Mouse (Mus musculus): ENCODE results near the gene Rtp2.
"Not testable (repeated sequence)": the region's sequence is repeated elsewhere in the genome, so short reads cannot be mapped to it uniquely, and the experiment has no call there.

The Rtp2 gene

GRCm38 (mm10) chr16:23952101-23952727 lies 20.0 kb upstream of the Rtp2 start:
- DNase-seq (ENCODE audit: low spot score in 2 of 2): peak in 1 of 2 experiments; percentile 1

- peak in 1 of 2 experiments; percentile 23 for DNase-seq (ENCODE audit: low spot score in 2 of 2)
Measured at GRCm38 (mm10) chr16:23947654-23948053, 15.5 kb upstream of the Rtp2 start.

DNA sequence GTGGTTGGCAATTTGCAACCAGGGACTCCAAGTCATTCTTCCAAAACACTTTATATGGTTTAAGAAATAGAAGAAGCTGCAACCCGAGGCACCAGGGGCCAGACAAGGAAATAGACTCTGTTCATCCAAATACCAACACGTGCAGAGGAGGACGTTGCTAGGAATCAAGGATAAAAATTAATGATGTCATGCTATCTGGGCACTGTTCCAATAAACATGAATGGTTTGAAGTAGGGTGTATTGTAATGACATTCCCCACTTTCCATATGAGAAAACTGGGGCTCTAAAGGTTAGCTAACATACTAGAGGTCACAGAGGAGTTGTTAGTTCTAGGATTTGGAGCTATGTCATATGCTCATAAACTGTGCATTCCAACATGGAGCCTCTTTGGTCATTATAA lies 12.6 kb upstream of the Rtp2 start:
- DNase-seq (ENCODE audit: low spot score in 2 of 2): no peak

- DNase-seq (ENCODE audit: low spot score in 2 of 2): no peak
Measured at GRCm38 (mm10) chr16:23934397-23934796, 2.2 kb upstream of the Rtp2 start.

DNA sequence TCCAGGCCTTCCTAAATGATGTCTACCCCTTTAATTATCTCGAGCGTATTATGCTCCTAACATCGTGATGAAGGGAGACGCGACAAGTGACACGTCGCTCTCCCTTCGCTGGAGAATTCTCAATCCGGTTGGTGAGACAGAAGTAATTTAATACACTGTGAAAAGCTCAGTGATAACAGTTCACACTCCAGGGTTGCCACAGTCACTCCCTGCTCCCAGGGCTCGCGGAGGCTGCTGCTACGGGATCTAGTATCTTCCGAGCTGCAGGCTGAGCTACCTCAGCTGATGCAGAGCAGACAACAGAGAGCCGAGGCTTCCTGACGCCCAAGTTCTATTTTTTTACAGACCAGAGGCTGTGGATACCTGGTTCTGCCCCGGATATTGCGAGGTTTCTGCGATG lies 919 bp downstream of the Rtp2 start:
- no peak for DNase-seq (ENCODE audit: low spot score in 2 of 2)

DNA sequence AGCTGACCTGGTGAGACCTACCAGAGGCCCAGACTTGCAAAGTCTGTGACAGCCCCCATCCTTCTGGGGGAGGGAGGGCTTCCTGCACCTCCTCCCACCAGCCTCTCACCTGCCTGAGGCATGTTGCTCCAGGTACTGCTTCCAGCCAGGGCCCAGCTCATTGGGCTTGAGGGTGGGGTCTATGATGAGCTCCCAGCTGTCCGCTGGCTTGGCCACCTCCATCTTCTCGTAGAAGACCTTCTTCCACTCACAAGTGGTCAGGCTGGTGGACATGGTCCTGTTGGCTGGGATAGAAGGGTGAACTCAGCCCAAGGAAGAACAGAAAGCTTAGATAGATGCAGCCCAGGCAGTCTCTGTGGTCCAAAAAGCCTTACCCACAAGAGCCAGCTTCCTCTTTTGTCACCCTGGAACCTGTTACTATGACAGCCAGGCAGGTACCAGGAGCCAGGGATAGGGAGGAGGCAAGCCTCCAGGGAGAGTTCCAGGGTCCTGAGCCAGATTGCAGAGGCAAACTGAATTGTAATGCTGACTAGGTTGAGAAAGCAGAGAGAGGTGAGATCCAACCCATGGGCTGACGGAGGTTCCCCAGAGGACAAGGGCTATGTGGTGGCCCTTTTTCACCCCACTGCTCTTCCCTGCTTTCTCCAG lies 1.6 kb downstream of the Rtp2 start:
- DNase-seq (ENCODE audit: low spot score in 2 of 2): no peak

DNA sequence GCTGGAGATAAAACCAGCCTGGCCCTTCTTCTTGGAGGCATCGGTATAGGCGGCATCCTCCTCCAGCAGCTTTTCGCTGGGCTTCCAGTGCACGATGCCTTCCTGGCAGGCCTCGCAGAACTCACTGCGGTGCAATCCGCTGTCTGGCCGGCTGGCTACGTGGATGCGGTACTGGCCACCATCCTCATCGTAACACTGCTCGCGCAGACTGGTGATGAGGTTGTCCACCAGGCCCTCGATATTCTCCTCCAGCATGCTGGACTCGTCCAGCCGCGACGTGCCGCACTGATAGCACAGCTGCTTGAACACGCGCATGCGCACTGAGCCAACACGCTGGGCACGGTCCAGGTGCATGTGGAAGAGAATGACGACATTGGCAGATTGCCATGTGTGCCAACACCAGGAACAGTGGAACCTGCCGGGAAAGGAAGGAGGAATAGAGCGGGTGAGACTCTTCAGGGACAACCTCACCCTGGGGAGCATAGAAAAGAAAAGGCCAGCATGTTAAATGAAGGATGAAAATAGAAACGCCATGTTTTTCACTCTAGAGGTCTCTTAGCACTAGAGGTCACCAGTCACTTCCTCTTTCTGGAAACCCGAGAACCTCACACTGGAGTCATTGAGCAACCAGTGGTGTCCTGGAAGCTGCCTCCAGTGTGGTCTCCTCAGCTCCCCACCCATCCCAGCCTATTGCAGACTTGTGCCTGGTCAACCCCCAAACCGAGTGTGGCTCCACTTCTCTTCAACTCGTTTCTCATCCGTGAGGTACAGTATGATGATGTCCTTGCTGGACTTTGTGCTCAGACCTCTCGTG lies 4.7 kb downstream of the Rtp2 start:
- DNase-seq (ENCODE audit: low spot score in 2 of 2): no peak

DNA sequence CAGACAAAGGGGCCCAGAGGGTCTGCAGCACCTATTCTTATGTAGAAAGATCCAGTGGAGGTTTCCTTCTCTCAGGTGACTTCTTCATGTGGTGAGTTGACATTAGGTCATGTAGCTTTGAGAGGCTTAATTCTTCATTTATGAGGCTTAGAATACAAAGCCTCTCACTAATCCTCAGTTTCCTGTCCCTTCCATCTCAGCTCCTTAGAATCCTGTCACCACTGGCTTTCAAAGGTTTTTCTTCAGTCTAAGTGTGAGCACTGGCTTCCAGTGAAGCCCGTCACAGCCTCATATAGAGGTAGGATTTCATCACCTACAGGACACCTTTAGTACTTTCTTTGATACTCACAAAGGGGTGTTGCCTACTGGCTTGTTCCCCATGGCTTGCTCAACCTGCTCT lies 9.3 kb downstream of the Rtp2 start:
- no peak for DNase-seq (ENCODE audit: low spot score in 2 of 2)

- DNase-seq (ENCODE audit: low spot score in 2 of 2): no peak
Measured at GRCm38 (mm10) chr16:23921697-23922096, 10.5 kb downstream of the Rtp2 start.

DNA sequence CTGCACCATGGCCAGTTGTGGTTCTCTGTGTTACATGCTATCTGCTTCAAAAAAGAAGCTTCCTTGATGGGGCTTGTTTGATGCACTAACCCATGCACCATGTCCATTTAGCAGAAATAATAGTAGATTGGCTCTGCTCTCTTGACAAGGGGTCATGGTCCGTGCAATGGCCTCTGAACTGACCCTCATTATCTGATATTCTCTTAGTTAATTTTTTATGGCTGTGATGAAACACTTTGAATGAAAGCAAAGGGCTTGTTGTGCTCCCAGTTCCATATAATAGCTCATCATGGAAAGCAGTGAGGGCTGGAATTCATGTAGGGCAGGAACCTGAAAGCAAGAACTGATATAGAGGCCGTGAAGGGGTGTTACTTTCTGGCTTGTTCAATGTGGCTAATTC lies 12.8 kb downstream of the Rtp2 start:
- no peak for DNase-seq (ENCODE audit: low spot score in 2 of 2)

GRCm38 (mm10) chr16:23913401-23913800 lies 18.8 kb downstream of the Rtp2 start:
- no peak for DNase-seq (ENCODE audit: low spot score in 2 of 2)

- DNase-seq (ENCODE audit: low spot score in 2 of 2): no peak
Measured at GRCm38 (mm10) chr16:23912741-23913140, 19.5 kb downstream of the Rtp2 start.

DNA sequence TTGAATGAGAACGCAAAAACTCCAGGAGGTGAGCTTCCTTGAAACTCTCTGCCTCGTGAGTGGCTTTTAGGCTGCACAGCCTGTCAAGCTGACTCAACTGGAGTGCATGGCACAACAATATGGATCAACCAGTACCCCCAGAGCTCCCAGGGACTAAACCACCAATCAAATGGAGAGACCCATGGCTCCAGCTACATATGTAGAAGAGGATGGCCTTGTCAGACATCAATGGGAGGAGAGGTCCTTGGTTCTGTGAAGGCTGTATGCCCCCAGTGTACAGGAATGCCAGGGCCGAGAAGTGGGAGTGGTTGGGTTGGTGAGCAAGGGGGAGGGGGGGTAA lies 23.2 kb downstream of the Rtp2 start:
- DNase-seq (ENCODE audit: low spot score in 2 of 2): not testable (repeated sequence)

- not testable (repeated sequence) for DNase-seq (ENCODE audit: low spot score in 2 of 2)
Measured at GRCm38 (mm10) chr16:23908076-23909014, 23.8 kb downstream of the Rtp2 start.

GRCm38 (mm10) chr16:23906586-23906985 lies 25.6 kb downstream of the Rtp2 start:
- DNase-seq (ENCODE audit: low spot score in 2 of 2): not testable (repeated sequence)

- DNase-seq (ENCODE audit: low spot score in 2 of 2): no peak
Measured at GRCm38 (mm10) chr16:23901411-23901810, 30.8 kb downstream of the Rtp2 start.

- no peak for DNase-seq (ENCODE audit: low spot score in 2 of 2)
Measured at GRCm38 (mm10) chr16:23900061-23900460, 32.1 kb downstream of the Rtp2 start.

DNA sequence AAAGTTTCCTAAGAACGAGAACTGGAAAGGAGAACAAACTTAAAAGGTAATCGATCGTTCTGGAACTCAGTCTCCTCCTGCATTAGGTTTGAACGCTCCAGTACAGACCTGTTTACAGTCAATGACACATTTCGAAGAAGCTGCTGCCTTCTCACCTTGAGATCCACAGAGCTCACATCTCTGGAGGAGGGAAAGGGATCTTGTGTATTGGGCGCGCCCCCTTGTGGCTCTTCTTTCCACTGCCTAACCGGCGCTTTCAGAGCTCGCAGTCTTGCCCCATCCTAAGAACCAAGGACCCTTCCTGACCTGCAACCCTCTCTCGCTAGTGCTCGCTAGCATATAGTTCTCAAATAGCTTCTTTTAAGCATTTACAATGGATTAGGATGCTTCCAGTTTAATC lies 33.4 kb downstream of the Rtp2 start:
- peak; percentile 31 to 78 for DNase-seq (ENCODE audit: low spot score in 2 of 2)

DNA sequence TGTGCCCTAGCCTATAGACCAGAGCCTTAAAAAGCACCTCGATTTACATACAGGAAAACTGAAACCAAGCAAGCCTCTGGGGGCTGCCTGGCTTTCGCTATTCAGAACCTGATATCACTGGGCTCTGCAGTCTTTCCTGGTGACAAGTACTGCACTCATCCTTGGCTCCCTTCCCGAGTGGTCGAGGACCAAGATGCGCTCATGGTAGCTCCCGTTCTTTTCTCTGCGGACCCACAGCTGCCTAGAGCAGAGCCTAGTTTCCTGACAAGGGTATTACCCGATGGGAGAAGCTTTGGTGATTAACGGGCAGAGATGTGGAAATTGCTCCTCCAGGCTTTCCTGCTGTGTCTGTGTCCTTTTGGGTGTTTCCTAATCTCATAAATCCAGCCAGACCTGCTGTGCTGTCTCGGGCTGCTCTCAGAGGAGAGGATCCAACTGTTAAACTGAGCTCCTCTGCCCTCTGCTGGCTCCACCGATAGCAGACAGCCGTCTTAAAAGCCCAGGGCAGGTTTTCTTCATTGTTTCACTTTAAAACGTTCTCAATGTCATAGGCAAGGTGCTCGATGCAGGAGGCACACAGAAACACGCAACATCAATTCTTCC lies 34.1 kb downstream of the Rtp2 start:
- peak; percentile 9 to 50 for DNase-seq (ENCODE audit: low spot score in 2 of 2)

DNA sequence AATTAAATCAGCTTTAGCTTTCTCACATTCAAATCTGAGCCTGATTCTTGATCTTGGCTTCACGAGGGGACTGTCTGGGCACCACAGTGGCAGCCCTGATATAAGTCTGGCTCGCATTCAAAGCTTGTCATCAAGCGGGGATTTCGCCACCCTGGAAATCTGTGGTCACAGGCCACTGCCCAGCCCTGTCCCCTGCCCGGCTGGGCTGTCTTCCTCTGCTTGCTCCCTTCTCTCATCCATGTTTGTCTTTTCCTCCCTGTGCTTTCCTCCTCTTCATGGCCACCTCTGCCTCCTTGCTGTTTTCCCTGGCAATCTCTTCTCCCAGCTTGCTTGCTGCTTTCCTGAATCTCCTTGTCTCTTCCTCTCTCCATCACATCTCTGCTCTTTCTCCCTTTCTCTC lies 34.7 kb downstream of the Rtp2 start:
- DNase-seq (ENCODE audit: low spot score in 2 of 2): no peak

- no peak for DNase-seq (ENCODE audit: low spot score in 2 of 2)
Measured at GRCm38 (mm10) chr16:23895135-23895534, 37.1 kb downstream of the Rtp2 start.

Data from thymus, postnatal 10 days (tissue).